Mouse (Mus musculus) bone marrow, adult 2 months (tissue): ENCODE data around the gene Csf1. TPM values are rescaled to one million over a fixed set of nuclear protein-coding genes. Genes with fewer than 3 reads are reported as not detected.

Source experiments
- H3K27ac ChIP-seq: fragments of 200-500 bp; 2 replicates; pipeline ENCODE4 v1.5.1; 2012; ENCODE audit warnings: low read depth, mild to moderate bottlenecking, control low read depth, inconsistent platforms, low read length; ENCODE audit not compliant: control insufficient read depth, poor library complexity, insufficient read depth
- H3K4me1 ChIP-seq: fragments of 200-500 bp; 2 replicates; pipeline ENCODE4 v1.6.1; 2011; ENCODE audit warnings: low read length; ENCODE audit not compliant: control insufficient read depth, insufficient read depth
- H3K4me3 ChIP-seq: fragments of 200-500 bp; replicated peaks from 2 replicates; pipeline ENCODE3; 2011; ENCODE audit warnings: mild to moderate bottlenecking, low read depth, low read length, control low read depth; ENCODE audit not compliant: control insufficient read depth
- CTCF ChIP-seq: fragments of 200-500 bp; IDR thresholded peaks from 2 replicates; pipeline ENCODE4 v1.5.1; 2011; ENCODE audit warnings: low read length, control low read depth; ENCODE audit not compliant: control insufficient read depth, insufficient read depth
- POLR2A ChIP-seq: fragments of 200-500 bp; IDR thresholded peaks from 2 replicates; pipeline ENCODE4 v1.6.1; 2011; ENCODE audit warnings: low read depth, mild to moderate bottlenecking, control low read depth, low read length, borderline replicate concordance; ENCODE audit not compliant: control insufficient read depth
- WGBS: fragments of 180-500 bp; shearing (Covaris S2); methylation state at CpG from one replicate; pipeline ENCODE4 v1.1.7; 2018; 5-methylcytosine and 5-hydroxymethylcytosine counted together
- polyA plus RNA-seq: library from polyadenylated mRNA; stranded (reverse); fragments of >200 nt; gene quantifications from 2 replicates; pipeline ENCODE4 v1.2.4, GENCODE M21; 2011; ENCODE audit warnings: low replicate concordance; ENCODE audit not compliant: missing spikeins, insufficient read depth, insufficient read length

The Csf1 gene
- polyA plus RNA-seq, 1 experiment, result 21.8 TPM

DNA sequence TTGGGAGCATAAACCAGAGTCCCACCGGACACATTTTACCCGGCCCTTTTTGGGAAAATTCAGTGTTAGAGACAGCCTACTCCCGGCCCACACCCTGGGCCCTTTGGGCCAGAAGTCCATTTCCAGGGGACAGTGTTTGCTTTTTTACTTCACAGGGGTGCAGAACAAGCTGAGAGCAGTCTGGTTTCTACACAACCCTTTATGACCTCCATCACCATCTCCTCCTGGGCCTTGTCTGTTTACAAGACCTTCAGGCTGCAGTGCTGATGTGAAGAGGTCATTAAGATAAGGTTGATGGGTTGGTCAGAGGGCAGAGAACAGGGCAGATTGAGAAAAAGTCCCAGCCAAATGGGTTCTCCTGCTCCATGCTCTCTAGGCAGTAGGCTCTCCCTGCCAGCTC, 63.4 kb downstream of the Csf1 start:
- no peak overlapping the region for H3K27ac ChIP-seq
- 55% methylated on average over 3 of the region's 3 CpGs for WGBS
- no peak for TF ChIP-seq POLR2A
- no peak for TF ChIP-seq CTCF

DNA sequence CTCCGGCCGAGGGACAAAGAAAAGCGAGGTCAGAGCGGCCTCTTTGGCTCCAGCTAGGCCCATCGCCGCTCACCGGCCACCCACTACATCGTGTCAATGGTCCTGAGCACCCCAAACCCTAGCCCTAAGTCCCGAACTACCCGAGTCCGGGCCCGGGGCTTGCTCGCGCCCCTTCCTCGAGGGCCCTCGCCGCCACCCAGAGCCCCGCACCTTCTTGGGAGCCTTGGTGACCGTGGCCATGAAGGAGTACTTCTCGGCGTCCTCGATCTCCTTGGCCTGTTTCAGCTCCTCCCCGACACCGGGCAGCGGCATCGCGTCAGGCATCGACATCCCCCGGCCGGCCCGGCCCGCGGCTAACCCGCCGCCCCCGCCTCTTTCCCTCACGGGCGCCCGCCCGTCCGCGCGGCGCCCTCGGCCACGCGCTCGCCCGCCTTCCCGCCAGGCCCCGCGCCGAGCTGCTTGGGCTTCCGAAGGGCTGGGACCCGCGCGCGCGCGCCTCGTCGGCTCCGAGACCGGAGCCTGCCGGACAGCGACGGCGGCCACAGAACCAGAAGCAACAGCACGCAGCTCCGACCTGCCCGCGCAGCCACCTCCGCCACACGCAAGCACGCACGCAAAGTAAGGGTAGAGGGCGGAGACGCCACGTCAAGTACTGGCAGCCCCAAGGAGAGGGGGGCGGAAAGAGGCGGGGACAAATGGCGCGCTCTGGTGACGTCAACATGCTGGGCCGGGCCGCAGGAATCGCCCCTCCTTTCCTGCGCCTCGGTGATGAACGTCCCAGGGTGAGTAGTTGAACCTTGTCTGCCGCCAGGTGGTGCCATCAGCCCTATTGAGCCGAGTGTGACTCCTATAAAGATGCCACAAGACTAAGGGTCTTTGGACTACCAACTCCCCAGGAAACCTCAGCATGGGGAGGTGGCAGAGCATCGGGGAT, 64.1 kb downstream of the Csf1 start, which contains the start of gene Ahcyl1:
TSS of gene Ahcyl1 (minus strand) at position 613 of the 934 bp plus-strand sequence.
- H3K27ac ChIP-seq, result peak within 1 kb of the TSS; percentile 76
- TF ChIP-seq CTCF, result peak; percentile 97
- peak; percentile 95 for TF ChIP-seq POLR2A
- H3K4me1 ChIP-seq, result peaks cover 1% of the 10 kb centered on the region; the same call in 1 of the 2 replicates
- under 1% methylated on average over 92 of the region's 93 CpGs for WGBS
- peak within 1 kb of the TSS; percentile 74 for H3K4me3 ChIP-seq

More for the DNA sequence above, 63.4 kb downstream of the Csf1 start:
- no peak overlapping the region for H3K4me3 ChIP-seq
- H3K4me1 ChIP-seq, result peaks cover 1% of the 10 kb centered on the region; the same call in 1 of the 2 replicates

DNA sequence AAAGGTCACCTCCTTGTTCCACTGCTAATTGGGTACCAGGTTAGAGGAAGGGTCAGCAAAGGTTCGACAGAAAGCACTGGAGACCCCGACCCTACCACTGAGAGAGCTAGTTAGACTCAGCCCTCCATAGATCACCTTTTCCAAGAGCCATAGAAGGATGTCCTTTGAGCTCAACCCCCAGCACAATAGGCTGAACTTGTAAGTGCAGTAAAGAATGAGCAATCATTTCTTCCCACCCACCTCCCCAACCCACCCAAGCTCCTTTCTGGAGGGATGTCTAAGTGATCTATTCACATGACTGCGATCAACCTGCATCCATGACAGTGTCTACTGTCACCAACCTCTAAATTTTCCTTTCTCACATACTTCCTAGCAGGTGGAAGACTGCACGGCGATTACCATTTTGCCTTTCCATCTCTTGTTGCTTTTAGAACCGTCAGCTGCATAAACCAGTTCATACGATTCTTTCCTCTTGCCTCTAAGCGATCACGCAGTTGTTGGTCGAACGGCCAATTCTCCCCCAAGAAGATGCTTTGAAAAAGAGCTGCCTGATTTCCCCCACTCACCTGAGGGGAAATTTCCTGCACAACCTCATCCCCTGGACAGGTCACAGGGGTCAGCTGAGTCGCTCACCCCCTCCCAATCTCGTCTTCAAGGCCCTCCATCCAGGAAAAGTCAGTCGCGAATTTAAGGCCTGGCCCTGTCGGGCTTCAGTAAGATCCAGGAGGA, 64.9 kb downstream of the Csf1 start:
- WGBS, result 4% methylated on average over 16 of the region's 16 CpGs
- no peak overlapping the region for H3K27ac ChIP-seq
- TF ChIP-seq CTCF, result no peak
- no peak for TF ChIP-seq POLR2A
- peaks cover 1% of the 10 kb centered on the region; the same call in 1 of the 2 replicates for H3K4me1 ChIP-seq
- H3K4me3 ChIP-seq, result peak overlapping the region; percentile 74

DNA sequence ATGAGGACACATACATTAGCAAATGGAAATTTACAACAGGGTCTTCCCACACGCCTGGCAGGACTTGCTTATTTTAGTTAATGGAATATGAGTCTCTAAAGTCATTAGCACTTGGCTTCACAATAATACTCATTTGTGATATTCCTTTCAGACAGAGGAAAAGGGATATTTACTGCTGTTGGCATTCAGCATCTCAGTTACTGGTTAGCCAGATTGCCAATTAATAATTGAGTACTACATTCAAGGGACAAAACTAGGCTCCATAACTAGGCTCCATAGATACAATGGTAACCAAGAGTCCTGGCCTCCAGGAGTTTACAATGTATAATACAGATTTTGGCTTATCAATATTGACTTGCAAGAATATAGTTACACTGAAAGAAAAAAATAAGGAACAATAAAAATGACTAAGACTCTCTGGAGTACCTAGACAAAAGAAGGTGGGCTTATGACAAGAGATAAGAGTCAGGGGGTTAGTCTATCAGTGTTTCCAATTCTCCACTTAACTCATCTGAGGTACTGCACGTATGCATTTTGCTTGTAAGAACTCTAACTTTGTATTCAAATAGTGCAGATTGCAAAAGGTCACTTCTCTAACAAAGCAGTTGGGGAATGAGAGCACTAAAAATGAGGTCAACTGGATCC, 65.9 kb downstream of the Csf1 start:
- TF ChIP-seq CTCF, result no peak
- TF ChIP-seq POLR2A, result no peak
- Histone ChIP-seq H3K27ac (no peak overlapping the region), H3K4me1 (peaks cover 1% of the 10 kb centered on the region; the same call in 1 of the 2 replicates), H3K4me3 (no peak overlapping the region)
- WGBS, result 53% methylated on average over 2 of the region's 2 CpGs

Other genes starting within 250 kb of the Csf1 start
- 0.62 TPM in 1 of 2 replicates, not detected in the other for gene Slc6a17, start 242.5 kb downstream of the Csf1 start, polyA plus RNA-seq
- gene Ubl4b, start 205.4 kb downstream of the Csf1 start, polyA plus RNA-seq, result not detected in 2 replicates
- not detected in 2 replicates for gene Alx3, start 165.4 kb downstream of the Csf1 start, polyA plus RNA-seq
- gene Gm10961, start 129.1 kb downstream of the Csf1 start, polyA plus RNA-seq, result not detected in 2 replicates
- 13.0 and 36.0 TPM in 2 replicates for gene Strip1, start 128.8 kb downstream of the Csf1 start, polyA plus RNA-seq
- 27.3 and 38.4 TPM in 2 replicates for gene Ahcyl1, start 63.9 kb downstream of the Csf1 start, polyA plus RNA-seq
- gene Eps8l3, start 116.8 kb upstream of the Csf1 start, polyA plus RNA-seq, result not detected in 2 replicates
- 40.9 and 62.6 TPM in 2 replicates for gene Gstm5, start 135.4 kb upstream of the Csf1 start, polyA plus RNA-seq
- gene Gstm7, start 171.3 kb upstream of the Csf1 start, polyA plus RNA-seq, result not detected in 2 replicates
- gene Gstm6, start 183.3 kb upstream of the Csf1 start, polyA plus RNA-seq, result 1.8 TPM in 1 of 2 replicates, not detected in the other
- gene Gstm3, start 208.8 kb upstream of the Csf1 start, polyA plus RNA-seq, result not detected in 2 replicates
- gene Gstm2, start 226.0 kb upstream of the Csf1 start, polyA plus RNA-seq, result 8.7 and 10.5 TPM in 2 replicates